Mouse (Mus musculus): ENCODE results near the gene Nos2.
"Not testable (repeated sequence)": the region's sequence is repeated elsewhere in the genome, so short reads cannot be mapped to it uniquely, and the experiment has no call there.

GRCm38 (mm10) chr11:78989206-78989605 lies 68.6 kb downstream of the Nos2 start:
- TF ChIP-seq GATA1, TAL1 (IDR thresholded peaks at IDR 0.05; ENCODE audit: low read length): not testable (repeated sequence)
